Mouse (Mus musculus): ENCODE measurements at regions not wholly inside any gene's neighbourhood (a gene's known extent, or its start where the extent isn't known, plus 50 kb on each side); places are given as distances from the start of the nearest gene placed in this dataset.

DNA sequence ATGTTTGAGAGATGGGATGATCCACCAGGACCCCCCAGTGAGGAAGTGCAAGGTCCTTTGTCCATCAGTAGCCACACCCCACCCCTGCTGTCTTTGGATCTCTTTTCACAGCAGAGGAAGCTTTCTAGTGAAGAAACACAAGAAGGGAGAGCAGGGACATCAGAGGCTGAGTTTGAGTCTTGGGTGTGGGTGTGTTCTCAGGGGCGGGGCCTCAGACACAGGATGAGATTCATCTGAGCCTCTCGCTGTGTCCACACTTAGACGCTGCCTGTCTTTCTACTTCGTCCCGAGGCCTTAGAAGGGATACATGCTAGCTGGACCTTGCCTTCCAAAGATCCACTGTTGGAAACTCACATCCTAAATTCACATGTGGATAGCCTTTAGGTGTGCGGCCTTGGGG, 893.5 kb upstream of the Car8 start:
- Histone ChIP-seq H3K27ac (no peak overlapping the region), H3K4me3 (replicated peaks) (no peak overlapping the region), H3K9me3 (no peaks in the 10 kb centered on the region), H3K36me3 (no peaks in the 10 kb centered on the region), H3K9ac (replicated peaks) (no peak overlapping the region), H3K4me2 (no peak overlapping the region), H3K4me1 (replicated peaks) (peaks cover 8% of the 10 kb centered on the region), H3K27me3 (no peaks in the 10 kb centered on the region)
- 90% methylated on average over 6 of the region's 6 CpGs for WGBS
- ATAC-seq (ENCODE audit: insufficient number of reproducible peaks, insufficient read depth, low FRiP score, low TSS enrichment, low read depth) = no peak

DNA sequence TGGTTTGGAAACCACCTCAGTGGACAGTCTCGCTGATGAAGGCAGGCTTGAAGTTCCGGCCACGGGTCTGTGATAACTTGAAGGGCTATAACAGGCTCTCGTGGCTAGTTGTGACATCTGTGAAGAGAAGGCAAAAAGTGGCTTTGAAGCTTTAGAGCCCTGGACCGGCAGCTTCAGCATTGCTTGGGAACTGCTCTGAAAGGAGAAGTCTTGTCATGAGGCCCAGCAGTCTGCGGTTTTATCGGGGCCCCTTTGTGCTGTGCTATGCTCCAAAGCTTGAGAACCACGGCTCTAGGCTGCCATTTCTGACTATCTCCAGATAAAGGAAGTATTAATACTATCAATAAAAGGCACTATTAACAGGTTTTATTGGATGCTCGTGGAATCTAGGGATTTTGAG, 892.8 kb upstream of the Car8 start:
- WGBS = 80% methylated on average over 9 of the region's 9 CpGs
- no peak overlapping the region for H3K27ac ChIP-seq
- H3K4me2 ChIP-seq = no peak overlapping the region
- H3K4me1 ChIP-seq (replicated peaks) = peaks cover 6% of the 10 kb centered on the region
- H3K4me3 ChIP-seq (replicated peaks) = no peak overlapping the region
- no peak overlapping the region for H3K9ac ChIP-seq (replicated peaks)
- no peaks in the 10 kb centered on the region for H3K9me3 ChIP-seq
- no peaks in the 10 kb centered on the region; the same call in 1 of the 2 replicates for H3K27me3 ChIP-seq
- no peaks in the 10 kb centered on the region for H3K36me3 ChIP-seq
- no peak for ATAC-seq (ENCODE audit: insufficient number of reproducible peaks, insufficient read depth, low FRiP score, low TSS enrichment, low read depth)

DNA sequence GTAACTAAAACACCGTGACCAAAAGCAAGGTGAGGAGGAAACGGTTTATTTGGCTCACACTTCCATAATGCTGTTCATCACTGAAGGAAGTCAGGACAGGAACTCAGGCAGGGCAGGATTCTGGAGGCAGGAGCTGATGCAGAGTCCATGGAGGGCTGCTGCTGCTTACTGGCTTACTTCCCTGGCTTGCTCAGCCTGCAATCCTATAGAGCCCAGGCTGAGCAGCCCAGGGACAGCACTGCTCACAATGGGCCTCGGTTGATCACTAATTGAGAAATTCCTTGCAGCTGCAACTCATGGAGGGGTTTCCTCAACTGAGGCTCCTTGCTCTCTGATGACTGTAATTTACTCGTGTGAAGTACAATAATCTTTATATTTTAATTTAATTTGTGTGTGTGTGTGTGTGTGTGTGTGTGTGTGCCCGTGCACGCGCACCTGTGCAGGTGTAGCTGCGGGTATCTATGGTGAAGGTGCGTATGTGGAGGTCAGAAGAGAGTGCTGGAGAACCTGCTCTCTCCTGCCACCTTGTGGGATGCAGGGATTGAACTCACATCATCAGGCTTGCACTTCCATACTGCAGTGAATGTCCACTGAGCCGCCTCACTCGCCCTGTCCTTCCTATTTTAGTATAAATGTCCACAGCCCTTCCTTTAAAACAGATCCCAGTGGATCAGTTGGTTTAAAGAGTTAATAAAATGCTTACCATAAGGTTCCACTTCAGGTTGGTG, 886.6 kb upstream of the Car8 start:
- H3K4me3 ChIP-seq (replicated peaks) = no peak overlapping the region
- no peaks in the 10 kb centered on the region for H3K36me3 ChIP-seq
- H3K27me3 ChIP-seq = peaks cover 3% of the 10 kb centered on the region
- H3K9ac ChIP-seq (replicated peaks) = no peak overlapping the region
- no peak for ATAC-seq (ENCODE audit: insufficient number of reproducible peaks, insufficient read depth, low FRiP score, low TSS enrichment, low read depth)
- no peaks in the 10 kb centered on the region for H3K4me1 ChIP-seq (replicated peaks)
- no peak overlapping the region for H3K4me2 ChIP-seq
- WGBS = 42% methylated on average over 11 of the region's 11 CpGs
- no peaks in the 10 kb centered on the region for H3K9me3 ChIP-seq
- H3K27ac ChIP-seq = no peak overlapping the region

DNA sequence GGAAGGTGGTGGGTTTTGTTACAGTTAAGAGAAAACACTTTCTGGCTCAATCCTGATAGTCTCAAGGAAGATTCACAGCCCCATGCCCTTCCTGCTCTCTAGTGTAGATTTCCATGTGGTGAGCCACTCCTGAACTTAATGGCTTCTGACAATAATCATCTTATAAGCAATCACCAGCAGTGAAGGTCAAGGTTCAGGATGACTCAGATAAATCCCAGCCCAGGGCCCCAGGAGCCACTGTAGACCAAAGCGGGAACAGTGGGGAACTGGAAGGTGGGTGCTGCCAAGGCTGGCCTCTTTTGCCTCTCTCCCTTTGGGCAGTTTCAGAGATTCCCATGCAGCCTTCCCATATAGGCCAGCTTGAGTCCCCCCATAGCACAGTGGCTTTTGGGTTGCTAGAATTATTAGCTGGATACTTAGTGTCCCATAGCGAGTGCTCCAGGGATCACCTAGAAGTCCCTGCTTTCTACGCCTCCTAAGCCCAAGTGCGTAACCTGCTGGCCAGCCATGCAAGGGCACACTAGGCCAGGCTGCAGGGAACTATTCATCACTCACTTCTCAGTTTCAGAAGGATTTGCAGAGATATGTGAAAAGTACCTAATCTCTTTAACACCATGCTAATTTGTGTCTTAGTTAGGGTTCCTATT, 885.9 kb upstream of the Car8 start:
- WGBS = 92% methylated on average over 4 of the region's 4 CpGs

DNA sequence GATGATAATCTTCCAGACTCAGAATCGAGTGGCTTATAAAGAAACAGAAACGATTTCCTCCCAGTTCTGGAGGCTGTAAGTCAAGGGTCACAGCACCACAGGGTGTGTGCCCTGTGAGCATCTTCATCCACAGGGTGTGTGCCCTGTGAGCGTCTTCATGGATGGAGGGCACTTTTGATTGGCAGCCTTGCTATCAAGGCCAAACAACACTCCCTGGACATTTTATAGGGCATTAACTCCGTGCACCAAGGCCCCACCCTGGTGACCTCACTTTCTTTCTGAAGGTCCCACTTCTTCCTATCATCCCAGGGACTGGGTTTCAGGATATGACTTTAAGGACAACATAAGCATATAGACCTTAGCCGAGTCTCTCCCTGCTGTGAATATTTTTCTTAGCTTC, 885.3 kb upstream of the Car8 start:
- H3K4me2 ChIP-seq = no peak overlapping the region
- H3K9me3 ChIP-seq = no peaks in the 10 kb centered on the region
- WGBS = 63% methylated on average over 5 of the region's 5 CpGs
- no peaks in the 10 kb centered on the region for H3K4me1 ChIP-seq (replicated peaks)
- H3K36me3 ChIP-seq = no peaks in the 10 kb centered on the region
- peaks cover 3% of the 10 kb centered on the region for H3K27me3 ChIP-seq
- H3K27ac ChIP-seq = no peak overlapping the region
- no peak overlapping the region for H3K4me3 ChIP-seq (replicated peaks)
- H3K9ac ChIP-seq (replicated peaks) = no peak overlapping the region
- no peak for ATAC-seq (ENCODE audit: insufficient number of reproducible peaks, insufficient read depth, low FRiP score, low TSS enrichment, low read depth)

More for the DNA sequence above, 885.9 kb upstream of the Car8 start:
- ATAC-seq (ENCODE audit: insufficient number of reproducible peaks, insufficient read depth, low FRiP score, low TSS enrichment, low read depth) = no peak
- H3K4me2 ChIP-seq = no peak overlapping the region
- H3K4me1 ChIP-seq (replicated peaks) = no peaks in the 10 kb centered on the region
- no peaks in the 10 kb centered on the region for H3K36me3 ChIP-seq
- H3K9ac ChIP-seq (replicated peaks) = no peak overlapping the region
- H3K27me3 ChIP-seq = peaks cover 3% of the 10 kb centered on the region
- H3K9me3 ChIP-seq = no peaks in the 10 kb centered on the region
- H3K27ac ChIP-seq = no peak overlapping the region
- H3K4me3 ChIP-seq (replicated peaks) = no peak overlapping the region

DNA sequence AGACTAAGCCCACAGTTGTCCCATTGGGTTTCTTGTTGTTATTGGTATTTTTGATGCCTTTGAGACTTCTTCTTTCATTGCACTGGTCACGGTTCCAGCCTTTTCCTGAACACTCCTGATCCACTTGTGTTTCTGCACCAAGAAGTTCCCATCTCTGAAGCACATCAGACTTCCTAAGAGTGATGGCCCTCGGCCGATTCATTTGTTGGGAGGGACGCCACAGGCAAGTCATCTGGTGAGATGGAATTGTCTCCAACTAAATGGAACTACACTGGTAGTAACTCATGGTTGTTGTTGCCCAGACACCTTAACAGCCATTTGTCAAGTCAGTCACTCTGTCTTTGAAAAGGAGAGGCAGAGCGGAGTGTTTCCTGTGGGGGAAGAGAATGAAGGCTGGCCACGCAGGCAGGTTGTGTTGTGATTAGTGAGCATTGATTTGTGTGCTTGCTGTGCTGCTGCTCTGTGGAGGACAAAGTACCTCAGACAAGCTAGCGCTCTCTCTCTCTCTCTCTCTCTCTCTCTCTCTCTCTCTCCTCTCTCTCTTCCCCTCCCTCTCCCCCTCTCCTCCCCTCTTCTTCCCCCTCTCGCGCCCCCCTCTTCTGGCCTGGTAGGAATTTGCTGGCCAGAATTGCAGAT, 884.7 kb upstream of the Car8 start:
- Histone ChIP-seq H3K9me3 (no peaks in the 10 kb centered on the region), H3K27me3 (peaks cover 3% of the 10 kb centered on the region), H3K4me2 (no peak overlapping the region), H3K27ac (no peak overlapping the region), H3K36me3 (no peaks in the 10 kb centered on the region), H3K9ac (replicated peaks) (no peak overlapping the region), H3K4me1 (replicated peaks) (0 out of 2 replicates have a peak, but pooled peaks cover under 1% of the 10 kb centered on the region), H3K4me3 (replicated peaks) (no peak overlapping the region)
- no peak for ATAC-seq (ENCODE audit: insufficient number of reproducible peaks, insufficient read depth, low FRiP score, low TSS enrichment, low read depth)
- WGBS = 65% methylated on average over 9 of the region's 9 CpGs

DNA sequence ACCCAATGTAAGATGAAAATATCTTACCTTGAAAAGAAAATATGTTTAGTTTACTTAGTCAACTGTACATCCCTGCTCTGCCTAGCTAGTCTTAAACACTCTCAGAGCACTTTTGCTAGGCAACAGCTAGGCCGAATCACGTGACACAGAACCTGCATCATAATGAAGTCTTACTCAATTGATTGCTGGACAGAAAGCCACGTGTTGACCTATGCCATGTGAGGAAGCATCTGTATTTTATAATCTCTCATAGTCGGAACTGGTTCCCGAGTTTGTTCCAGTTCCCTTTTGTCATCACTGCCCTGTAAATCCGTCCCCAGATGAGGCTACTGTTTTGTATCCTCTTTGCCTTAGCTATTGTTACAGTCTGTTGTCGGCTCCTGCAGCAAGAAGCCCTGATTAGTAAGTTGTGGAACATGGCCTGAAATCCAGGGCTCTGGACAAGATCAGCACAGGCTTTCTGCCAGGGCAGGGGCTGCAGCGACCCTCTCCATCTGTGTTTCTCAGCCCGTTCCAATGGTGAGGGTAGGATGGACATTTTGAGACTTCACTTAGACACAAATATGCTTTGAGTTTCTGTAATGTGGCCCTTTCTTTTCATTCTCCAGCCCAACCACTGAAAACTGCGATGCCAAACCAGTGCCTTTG, 883.9 kb upstream of the Car8 start:
- Histone ChIP-seq H3K4me3 (replicated peaks) (no peak overlapping the region), H3K9ac (replicated peaks) (no peak overlapping the region), H3K9me3 (no peaks in the 10 kb centered on the region), H3K36me3 (no peaks in the 10 kb centered on the region), H3K27me3 (peaks cover 3% of the 10 kb centered on the region), H3K4me1 (replicated peaks) (peaks cover 8% of the 10 kb centered on the region), H3K4me2 (no peak overlapping the region), H3K27ac (no peak overlapping the region)
- 74% methylated on average over 10 of the region's 10 CpGs for WGBS
- no peak for ATAC-seq (ENCODE audit: insufficient number of reproducible peaks, insufficient read depth, low FRiP score, low TSS enrichment, low read depth)

DNA sequence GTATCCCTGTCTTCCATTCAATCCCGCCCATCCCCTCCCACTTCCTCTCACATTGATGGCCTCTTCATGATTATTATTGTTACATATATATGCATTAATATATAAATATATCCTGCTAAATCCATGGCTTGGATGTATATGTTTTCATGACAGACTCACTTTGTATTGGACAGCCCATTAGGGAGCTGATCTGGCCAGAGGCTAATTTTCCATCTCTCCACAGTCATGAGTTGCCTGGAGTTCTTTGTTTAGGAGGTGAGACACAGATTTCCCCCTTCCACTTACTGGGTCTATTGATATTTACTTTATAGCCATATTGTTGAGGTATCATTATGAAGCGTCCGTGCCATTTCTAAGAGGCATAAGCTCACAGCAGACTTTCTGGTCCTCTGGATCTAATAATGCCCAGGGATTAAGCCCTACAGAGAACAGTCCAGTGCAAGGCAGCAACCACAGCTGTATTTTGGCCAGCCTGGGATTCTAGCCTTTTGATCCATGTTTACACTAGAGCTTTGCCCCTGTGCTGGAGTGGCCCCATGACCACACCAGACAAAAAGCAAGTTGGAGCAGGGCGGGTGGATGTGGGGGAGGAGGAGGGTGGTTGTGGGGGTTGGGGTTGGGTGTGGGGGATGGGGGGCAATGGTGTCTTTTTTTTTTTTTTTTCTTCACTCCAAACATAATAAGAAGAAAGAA, 878.3 kb upstream of the Car8 start:
- ATAC-seq (ENCODE audit: insufficient number of reproducible peaks, insufficient read depth, low FRiP score, low TSS enrichment, low read depth) = no peak
- no peak overlapping the region for H3K27ac ChIP-seq
- H3K4me3 ChIP-seq (replicated peaks) = no peak overlapping the region
- WGBS = 39% methylated on average over 4 of the region's 4 CpGs
- no peak overlapping the region for H3K9ac ChIP-seq (replicated peaks)
- H3K27me3 ChIP-seq = peaks cover 14% of the 10 kb centered on the region; the same call in 1 of the 2 replicates
- H3K9me3 ChIP-seq = no peaks in the 10 kb centered on the region
- H3K4me2 ChIP-seq = no peak overlapping the region
- H3K4me1 ChIP-seq (replicated peaks) = peaks cover 18% of the 10 kb centered on the region
- H3K36me3 ChIP-seq = no peaks in the 10 kb centered on the region

DNA sequence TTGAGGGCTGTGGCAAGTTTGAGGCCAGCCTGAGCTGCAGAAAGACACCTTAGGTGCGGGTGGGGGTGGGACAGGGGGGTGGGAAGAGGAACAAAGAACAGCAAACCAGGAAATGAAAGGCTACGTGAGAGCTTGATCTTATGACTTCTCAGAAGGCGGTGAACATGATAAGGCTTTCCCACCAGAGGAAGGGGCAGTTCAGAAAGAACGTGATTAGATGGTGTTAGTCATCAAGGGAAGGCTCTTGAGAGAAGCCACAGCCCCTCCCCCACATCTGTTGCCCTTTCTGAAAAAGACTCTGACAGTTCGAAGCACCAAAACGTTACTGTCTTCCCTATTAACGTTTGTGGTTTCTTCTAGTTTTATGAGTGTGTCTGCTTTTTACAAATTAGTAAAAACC, 877.0 kb upstream of the Car8 start:
- no peak overlapping the region for H3K27ac ChIP-seq
- no peak for ATAC-seq (ENCODE audit: insufficient number of reproducible peaks, insufficient read depth, low FRiP score, low TSS enrichment, low read depth)
- H3K4me2 ChIP-seq = no peak overlapping the region
- no peaks in the 10 kb centered on the region for H3K9me3 ChIP-seq
- no peaks in the 10 kb centered on the region for H3K36me3 ChIP-seq
- 0 out of 2 replicates have a peak, but pooled peaks cover 10% of the 10 kb centered on the region for H3K27me3 ChIP-seq
- no peak overlapping the region for H3K9ac ChIP-seq (replicated peaks)
- 14% methylated on average over 7 of the region's 7 CpGs for WGBS
- H3K4me1 ChIP-seq (replicated peaks) = peaks cover 18% of the 10 kb centered on the region
- no peak overlapping the region for H3K4me3 ChIP-seq (replicated peaks)

DNA sequence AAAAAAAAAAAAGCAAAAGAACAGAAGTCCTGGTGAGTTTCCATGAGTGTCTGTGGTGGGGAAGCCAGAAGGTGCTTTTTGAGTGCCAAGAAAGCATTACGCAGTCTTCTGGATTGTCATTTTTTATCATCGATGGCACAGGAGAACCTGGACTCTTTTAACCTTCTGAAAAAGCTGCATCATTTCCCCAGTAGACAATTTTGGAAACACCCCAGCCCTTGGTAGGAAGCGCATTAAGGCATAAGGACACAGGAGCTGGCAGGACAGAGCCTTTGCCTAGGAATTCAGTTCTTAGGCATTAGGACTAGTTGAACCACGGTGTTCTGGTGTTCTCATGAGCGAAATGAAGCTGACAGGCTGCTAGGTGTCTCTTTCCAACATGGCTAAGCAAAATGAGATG, 875.1 kb upstream of the Car8 start:
- Histone ChIP-seq H3K9ac (replicated peaks) (no peak overlapping the region), H3K4me3 (replicated peaks) (no peak overlapping the region), H3K4me2 (no peak overlapping the region), H3K27ac (no peak overlapping the region), H3K36me3 (no peaks in the 10 kb centered on the region), H3K4me1 (replicated peaks) (peaks cover 18% of the 10 kb centered on the region), H3K27me3 (0 out of 2 replicates have a peak, but pooled peaks cover 10% of the 10 kb centered on the region), H3K9me3 (no peaks in the 10 kb centered on the region)
- ATAC-seq (ENCODE audit: insufficient number of reproducible peaks, insufficient read depth, low FRiP score, low TSS enrichment, low read depth) = no peak
- 92% methylated on average over 5 of the region's 5 CpGs for WGBS

DNA sequence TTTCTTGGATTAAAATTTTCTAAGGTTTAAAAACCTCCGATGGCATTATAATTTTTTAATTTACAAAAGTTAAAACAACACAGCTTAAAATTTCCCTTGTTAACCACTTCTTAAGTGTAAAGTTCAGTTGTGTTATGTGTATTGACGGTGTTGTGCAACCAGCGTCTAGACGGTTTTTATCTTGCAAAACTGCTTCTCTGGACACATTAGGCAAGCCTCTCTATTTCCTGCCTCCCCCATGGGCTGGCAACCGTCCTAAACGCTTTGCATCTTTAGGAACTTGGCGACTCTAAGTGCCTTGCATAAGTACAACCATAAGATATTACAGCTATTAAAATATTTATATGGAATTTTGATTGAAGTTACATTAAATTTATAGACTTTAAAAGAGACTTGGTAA, 871.5 kb upstream of the Car8 start:
- 57% methylated on average over 7 of the region's 7 CpGs for WGBS
- H3K9me3 ChIP-seq = no peaks in the 10 kb centered on the region
- H3K4me1 ChIP-seq (replicated peaks) = no peaks in the 10 kb centered on the region
- no peak overlapping the region for H3K4me2 ChIP-seq
- peaks cover 14% of the 10 kb centered on the region; the same call in 1 of the 2 replicates for H3K27me3 ChIP-seq
- no peak overlapping the region for H3K4me3 ChIP-seq (replicated peaks)
- H3K27ac ChIP-seq = no peak overlapping the region
- no peak for ATAC-seq (ENCODE audit: insufficient number of reproducible peaks, insufficient read depth, low FRiP score, low TSS enrichment, low read depth)
- H3K36me3 ChIP-seq = no peaks in the 10 kb centered on the region
- H3K9ac ChIP-seq (replicated peaks) = no peak overlapping the region
